Mouse (Mus musculus) hindbrain, embryonic 16.5 days (tissue): ENCODE results near the gene Kif1a. TPM values are rescaled to one million over a fixed set of nuclear protein-coding genes. Genes with fewer than 3 reads are reported as not detected.

Source experiments
- ATAC-seq: fragments of 200-750 bp; cut with Nextera tagmentation; 2 replicates; pipeline ENCODE4 v1.8.0; 2017; ENCODE audit warnings: moderate TSS enrichment, moderate library complexity
- H3K27ac ChIP-seq: fragments of 300-500 bp; sonication (generic); 2 replicates; pipeline ENCODE4 v1.5.1; 2014; ENCODE audit warnings: low read depth, mild to moderate bottlenecking, control low read depth, low read length, moderate library complexity
- H3K27me3 ChIP-seq: fragments of 300-500 bp; sonication (generic); replicated peaks from 2 replicates; pipeline ENCODE4 v1.6.1; 2014; ENCODE audit warnings: low read length; ENCODE audit not compliant: control insufficient read depth, insufficient read depth
- H3K36me3 ChIP-seq: fragments of 300-500 bp; sonication (generic); 2 replicates; pipeline ENCODE4 v1.6.1; 2014; ENCODE audit warnings: mild to moderate bottlenecking, low read length, moderate library complexity, mixed read lengths; ENCODE audit not compliant: control insufficient read depth, insufficient read depth
- H3K4me1 ChIP-seq: fragments of 300-500 bp; sonication (generic); 2 replicates; pipeline ENCODE4 v1.6.1; 2014; ENCODE audit warnings: low read depth, low read length; ENCODE audit not compliant: control insufficient read depth, insufficient read depth
- H3K4me2 ChIP-seq: fragments of 300-500 bp; sonication (generic); 2 replicates; pipeline ENCODE4 v1.6.1; 2014; ENCODE audit warnings: mild to moderate bottlenecking, low read length, control low read depth, moderate library complexity
- H3K4me3 ChIP-seq: fragments of 300-500 bp; sonication (generic); 2 replicates; pipeline ENCODE4 v1.5.1; 2014; ENCODE audit warnings: mild to moderate bottlenecking, low read length, control low read depth, moderate library complexity
- H3K9ac ChIP-seq: fragments of 300-500 bp; sonication (generic); 2 replicates; pipeline ENCODE4 v1.6.1; 2014; ENCODE audit warnings: low read depth, mild to moderate bottlenecking, control low read depth, low read length, moderate library complexity
- H3K9me3 ChIP-seq: fragments of 300-500 bp; sonication (generic); 2 replicates; pipeline ENCODE4 v1.6.1; 2014; ENCODE audit warnings: mild to moderate bottlenecking, low read length, moderate library complexity; ENCODE audit not compliant: control insufficient read depth
- WGBS: fragments of 180-500 bp; shearing (Covaris S2); extraction: QIAGEN DNeasy Blood & Tissue Kit; methylation state at CpG from one replicate; pipeline ENCODE4 v1.1.7; 2014; 5-methylcytosine and 5-hydroxymethylcytosine counted together
- polyA plus RNA-seq: library from polyadenylated mRNA; unstranded; fragments of >200 nt; fragmentation: Nextera tagmentation; extraction: Ambion mirVana; gene quantifications from 2 replicates; pipeline ENCODE4 v1.2.1, GENCODE M21; 2015

Gene Kif1a
- polyA plus RNA-seq, 1 experiment from 2014 or later = 573 TPM

DNA sequence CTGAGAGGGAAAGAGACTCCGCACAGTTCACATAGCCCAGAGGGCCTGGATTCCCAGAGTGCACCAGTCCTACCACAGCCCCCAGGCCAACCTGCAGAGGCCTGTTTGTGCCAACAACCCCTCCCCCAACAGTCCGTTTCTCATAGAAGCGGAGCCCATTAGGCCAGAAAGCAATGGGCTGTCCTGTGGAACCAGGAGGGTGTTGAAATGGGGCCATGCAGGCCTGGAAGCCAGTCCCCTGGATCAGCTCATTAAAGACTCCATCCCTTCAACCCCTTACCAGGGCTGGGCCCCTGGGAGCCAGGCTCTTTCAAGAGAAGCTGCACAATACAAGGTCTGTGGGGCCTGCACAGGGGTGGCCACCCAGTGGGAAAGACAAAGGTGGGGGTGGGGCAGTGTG, 22.1 kb downstream of the Kif1a start:
- H3K27ac ChIP-seq = peak overlapping the region; percentile 26; the same call in 1 of the 2 replicates
- peaks cover 53% of the 10 kb centered on the region for H3K36me3 ChIP-seq
- WGBS = 51% methylated on average over 3 of the region's 3 CpGs
- H3K9ac ChIP-seq = no peak overlapping the region
- H3K4me2 ChIP-seq = no peak overlapping the region
- H3K4me1 ChIP-seq = peaks cover 12% of the 10 kb centered on the region
- no peak overlapping the region for H3K4me3 ChIP-seq
- peak; percentile 66 for ATAC-seq
- H3K27me3 ChIP-seq = no peaks in the 10 kb centered on the region
- H3K9me3 ChIP-seq = no peaks in the 10 kb centered on the region

GRCm38 (mm10) chr1:93072279-93072865, 29.4 kb downstream of the Kif1a start:
- H3K27ac ChIP-seq = peak overlapping the region; percentile 30; the same call in 1 of the 2 replicates

GRCm38 (mm10) chr1:93071487-93071971, 30.2 kb downstream of the Kif1a start:
- no peaks in the 10 kb centered on the region for H3K27me3 ChIP-seq
- no peak overlapping the region for H3K4me2 ChIP-seq
- peaks cover 2% of the 10 kb centered on the region for H3K4me1 ChIP-seq
- no peaks in the 10 kb centered on the region for H3K9me3 ChIP-seq
- peaks cover 72% of the 10 kb centered on the region for H3K36me3 ChIP-seq
- ATAC-seq = peak; percentile 40; the same call in 1 of the 2 replicates
- H3K9ac ChIP-seq = no peak overlapping the region
- 65% methylated on average over 18 of the region's 18 CpGs for WGBS
- peak overlapping the region; percentile 49 for H3K27ac ChIP-seq
- no peak overlapping the region for H3K4me3 ChIP-seq

More at GRCm38 (mm10) chr1:93072279-93072865, 29.4 kb downstream of the Kif1a start:
- no peaks in the 10 kb centered on the region for H3K9me3 ChIP-seq
- no peaks in the 10 kb centered on the region for H3K27me3 ChIP-seq
- H3K36me3 ChIP-seq = peaks cover 73% of the 10 kb centered on the region
- no peak overlapping the region for H3K4me3 ChIP-seq
- H3K9ac ChIP-seq = no peak overlapping the region
- ATAC-seq = no peak
- H3K4me1 ChIP-seq = peaks cover 2% of the 10 kb centered on the region
- 66% methylated on average over 2 of the region's 2 CpGs for WGBS
- H3K4me2 ChIP-seq = no peak overlapping the region

GRCm38 (mm10) chr1:93070881-93071280, 30.9 kb downstream of the Kif1a start:
- Histone ChIP-seq H3K4me3 (no peak overlapping the region), H3K27ac (no peak overlapping the region), H3K36me3 (peaks cover 71% of the 10 kb centered on the region), H3K9ac (no peak overlapping the region), H3K4me2 (no peak overlapping the region), H3K27me3 (no peaks in the 10 kb centered on the region), H3K4me1 (peaks cover 2% of the 10 kb centered on the region), H3K9me3 (no peaks in the 10 kb centered on the region)
- ATAC-seq = peak; percentile 41
- WGBS = 65% methylated on average over 5 of the region's 5 CpGs

DNA sequence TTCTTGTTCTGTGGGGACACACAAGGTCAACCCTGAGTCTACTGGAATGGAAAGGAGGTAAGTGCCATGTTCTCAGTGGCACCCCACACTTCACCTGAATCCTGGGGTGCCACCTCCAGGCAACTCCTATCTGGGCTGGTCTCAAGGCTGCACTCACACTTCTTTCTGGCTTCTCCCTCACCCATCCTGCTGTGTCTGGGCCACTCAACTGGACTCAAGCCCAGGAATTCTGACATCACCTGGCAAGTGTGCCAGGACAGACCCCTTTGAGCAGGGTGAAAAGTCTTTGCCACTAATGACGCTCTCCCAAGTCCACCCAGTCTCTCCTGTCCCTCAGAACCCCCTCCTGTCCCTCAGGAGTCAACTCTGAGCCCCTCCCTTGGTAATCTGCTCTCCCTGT, 33.2 kb downstream of the Kif1a start:
- Histone ChIP-seq H3K27ac (no peak overlapping the region), H3K4me1 (peaks cover 4% of the 10 kb centered on the region), H3K4me2 (no peak overlapping the region), H3K27me3 (no peaks in the 10 kb centered on the region), H3K9ac (no peak overlapping the region), H3K4me3 (no peak overlapping the region), H3K36me3 (peaks cover 61% of the 10 kb centered on the region), H3K9me3 (no peaks in the 10 kb centered on the region)
- 93% methylated on average over 1 of the region's 1 CpGs for WGBS
- no peak for ATAC-seq

DNA sequence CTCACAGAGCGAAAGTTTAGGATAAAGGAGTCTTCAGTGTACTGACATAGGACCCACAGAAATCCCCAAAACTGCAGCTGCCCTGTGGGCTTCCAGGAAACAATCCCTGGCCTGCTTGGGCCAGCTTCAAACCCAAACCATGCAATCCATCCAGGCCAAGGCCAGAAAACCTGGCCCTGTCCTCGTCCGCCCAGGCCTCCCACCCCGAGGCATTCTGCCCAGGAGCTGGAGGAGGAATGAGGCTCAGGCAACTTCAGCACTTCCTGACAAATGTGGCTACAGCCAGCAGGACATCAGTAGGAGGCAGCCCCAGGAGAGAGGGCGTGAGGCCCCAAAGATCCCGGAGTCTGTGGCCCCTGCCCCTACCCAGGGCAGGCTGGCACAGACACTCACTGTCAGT, 36.1 kb downstream of the Kif1a start:
- no peak overlapping the region for H3K9ac ChIP-seq
- H3K9me3 ChIP-seq = no peaks in the 10 kb centered on the region
- H3K27me3 ChIP-seq = no peaks in the 10 kb centered on the region
- H3K27ac ChIP-seq = no peak overlapping the region
- no peak for ATAC-seq
- peaks cover 4% of the 10 kb centered on the region; the same call in 1 of the 2 replicates for H3K4me1 ChIP-seq
- H3K4me3 ChIP-seq = no peak overlapping the region
- H3K36me3 ChIP-seq = peaks cover 68% of the 10 kb centered on the region
- WGBS = 88% methylated on average over 6 of the region's 6 CpGs
- H3K4me2 ChIP-seq = no peak overlapping the region

GRCm38 (mm10) chr1:93063694-93064093, 38.1 kb downstream of the Kif1a start:
- H3K4me2 ChIP-seq = no peak overlapping the region
- H3K9me3 ChIP-seq = no peaks in the 10 kb centered on the region
- H3K4me1 ChIP-seq = peaks cover 2% of the 10 kb centered on the region; the same call in 1 of the 2 replicates
- H3K27ac ChIP-seq = no peak overlapping the region
- no peak for ATAC-seq
- H3K4me3 ChIP-seq = no peak overlapping the region
- peaks cover 75% of the 10 kb centered on the region for H3K36me3 ChIP-seq
- no peak overlapping the region for H3K9ac ChIP-seq
- 61% methylated on average over 5 of the region's 5 CpGs for WGBS
- H3K27me3 ChIP-seq = no peaks in the 10 kb centered on the region

GRCm38 (mm10) chr1:93051124-93051833, 50.5 kb downstream of the Kif1a start:
- Histone ChIP-seq H3K27me3 (no peaks in the 10 kb centered on the region), H3K4me3 (no peak overlapping the region), H3K9me3 (no peaks in the 10 kb centered on the region), H3K9ac (no peak overlapping the region), H3K27ac (no peak overlapping the region), H3K4me2 (no peak overlapping the region), H3K4me1 (no peaks in the 10 kb centered on the region), H3K36me3 (peaks cover 76% of the 10 kb centered on the region)
- ATAC-seq = no peak
- 51% methylated on average over 21 of the region's 23 CpGs for WGBS

- H3K9ac ChIP-seq = no peak overlapping the region
- peaks cover 68% of the 10 kb centered on the region for H3K36me3 ChIP-seq
- WGBS = 76% methylated on average over 3 of the region's 3 CpGs
- H3K27ac ChIP-seq = no peak overlapping the region
- no peak for ATAC-seq
- H3K4me1 ChIP-seq = no peaks in the 10 kb centered on the region
- H3K9me3 ChIP-seq = no peaks in the 10 kb centered on the region
- H3K27me3 ChIP-seq = no peaks in the 10 kb centered on the region
- H3K4me3 ChIP-seq = no peak overlapping the region
- H3K4me2 ChIP-seq = no peak overlapping the region
Measured at GRCm38 (mm10) chr1:93050071-93050470, 51.7 kb downstream of the Kif1a start.
